Comparison of ENCODE assay signal across 8 mouse cellular contexts in the genomic region with DNA sequence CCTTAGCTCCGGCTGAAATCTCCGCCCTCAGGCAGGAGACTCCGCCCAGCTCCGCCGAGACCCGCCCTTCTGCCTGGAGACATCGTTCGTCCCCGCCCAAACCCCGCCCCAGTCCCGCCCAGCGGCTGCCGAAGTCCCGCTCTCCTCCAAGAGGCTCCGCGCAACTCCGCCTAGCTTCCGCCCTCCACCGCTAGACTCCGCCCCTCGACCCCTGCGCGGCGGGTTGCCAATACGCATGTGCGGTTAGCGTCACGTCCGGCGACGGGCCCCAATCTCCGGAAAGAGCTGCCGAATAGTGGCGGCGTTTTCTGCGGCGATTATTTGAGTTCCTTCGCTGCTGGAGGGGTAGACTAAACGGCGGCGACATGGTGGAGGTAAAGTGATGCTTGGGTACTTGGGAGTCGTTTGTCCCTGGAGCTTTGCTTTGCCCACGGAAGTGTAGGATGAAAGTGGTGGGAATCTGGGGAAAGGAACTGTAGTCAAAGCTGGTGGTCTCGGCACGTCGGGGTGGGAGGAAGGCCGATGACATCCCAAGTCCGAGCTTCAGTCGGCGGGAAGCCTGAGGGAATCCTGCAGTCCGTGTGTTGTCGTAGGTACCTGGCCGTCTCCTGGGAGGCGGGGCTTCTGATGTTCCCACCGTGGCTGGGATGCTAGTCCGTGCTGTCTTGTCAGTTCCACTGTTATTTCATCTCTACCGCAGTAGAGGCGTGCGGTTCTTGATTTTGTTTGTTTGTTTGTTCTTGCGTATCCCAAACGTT. TPM values are rescaled to one million over a fixed set of nuclear protein-coding genes. Genes with fewer than 3 reads are reported as not detected.
A peak's percentile ranks its signal among the peaks of the same experiment; 100 is the strongest.
DNase-seq lines count a peak whose midpoint lies in the region; ATAC-seq lines count a peak whose summit lies in the region.

Gene Plrg1, plus strand, starts transcription at position 242 of the 758 bp plus-strand sequence.

- peaks cover 6% of the 10 kb centered on the region for H3K4me1 ChIP-seq in hindbrain, embryonic 14.5 days (replicated peaks; ENCODE audit: control insufficient read depth, insufficient read depth, low read length)

- WGBS in hindbrain, embryonic 14.5 days = under 1% methylated on average over 56 of the region's 61 CpGs

- no peaks in the 10 kb centered on the region for H3K9me3 ChIP-seq in hindbrain, embryonic 14.5 days (ENCODE audit: control insufficient read depth, low read length)

- peak within 1 kb of the TSS; percentile 89 for H3K4me2 ChIP-seq in hindbrain, embryonic 14.5 days (replicated peaks)

- peak within 1 kb of the TSS; percentile 79 for H3K27ac ChIP-seq in hindbrain, embryonic 14.5 days

- no peaks in the 10 kb centered on the region for H3K27me3 ChIP-seq in hindbrain, embryonic 14.5 days (ENCODE audit: control insufficient read depth, insufficient read depth, low read length)

- peak; percentile 99 for ATAC-seq in hindbrain, embryonic 14.5 days (ENCODE audit: low FRiP score)

- peak within 1 kb of the TSS; percentile 79 for H3K9ac ChIP-seq in hindbrain, embryonic 14.5 days

- H3K4me3 ChIP-seq in hindbrain, embryonic 14.5 days (replicated peaks; ENCODE audit: low read length) = peak within 1 kb of the TSS; percentile 76

- peaks cover 31% of the 10 kb centered on the region for H3K36me3 ChIP-seq in hindbrain, embryonic 14.5 days (replicated peaks; ENCODE audit: control insufficient read depth, insufficient read depth)

- DNase-seq in R1 (ENCODE audit: low read depth, low spot score) = peak; percentile 96
- DNase-seq in cerebellum, postnatal 25 days = peak; percentile 99 to 100
- peak; percentile 95 to 98 for DNase-seq in frontal cortex, postnatal 25 days (ENCODE audit: low spot score in 2 of 2)
- peak; percentile 99 for DNase-seq in hindbrain, embryonic 14.5 days (ENCODE audit: low spot score)
- peak; percentile 99 for DNase-seq in layer of hippocampus, postnatal 36 days
- peak; percentile 97 for DNase-seq in lung, postnatal 36 days
- DNase-seq in retina, postnatal 1 day = peak; percentile 98
- DNase-seq in urinary bladder, adult 18-20 months (ENCODE audit: low spot score in 2 of 2) = peak; percentile 98 to 99

RNA-seq across cellular contexts. Expression of gene Plrg1, which starts in this region (rescaled TPM):
- 99.6 and 108 TPM in 2 replicates for polyA plus RNA-seq in hindbrain, embryonic 14.5 days (2014; fragmentation: Nextera tagmentation; extraction: Ambion mirVana)
- total RNA-seq in layer of hippocampus, postnatal 36 days (2021) = 10 to 100 TPM; 47.2 to 50.8 TPM

Comparison
In these comparisons a context has a peak if more than half of its experiments do, and no peak if none do; other contexts are left out.
1. Peak in every context shown above with its lines: DNase-seq, ATAC-seq, H3K4me3 ChIP-seq and H3K27ac ChIP-seq.